Mouse (Mus musculus) frontal cortex, postnatal 25 days (tissue): ENCODE data around the gene Tceanc.

Experiments used
- DNase-seq, 2 experiments: peaks; one replicate each; pipeline ENCODE4 v3.0.0; 2022; ENCODE audit warnings: low spot score in 2 of 2

Gene Tceanc

DNA sequence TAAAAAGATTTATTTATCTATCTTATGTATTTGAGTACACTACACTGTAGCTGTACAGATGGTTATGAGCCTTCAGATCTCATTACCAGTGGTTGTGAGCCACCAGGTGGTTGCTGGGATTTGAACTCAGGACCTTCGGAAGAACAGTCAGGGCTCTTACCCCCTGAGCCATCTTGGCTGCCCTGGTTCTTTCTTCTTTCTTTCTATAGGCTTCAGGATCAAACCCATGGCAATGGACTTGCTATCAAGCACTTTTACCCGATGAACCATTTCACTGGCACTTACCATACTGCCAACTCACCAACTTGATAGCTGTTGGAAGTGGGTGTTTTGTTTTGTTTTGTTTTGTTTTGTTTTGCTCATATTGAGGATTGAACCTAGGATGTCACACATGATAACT, 23.3 kb downstream of the Tceanc start:
- no peak for DNase-seq

DNA sequence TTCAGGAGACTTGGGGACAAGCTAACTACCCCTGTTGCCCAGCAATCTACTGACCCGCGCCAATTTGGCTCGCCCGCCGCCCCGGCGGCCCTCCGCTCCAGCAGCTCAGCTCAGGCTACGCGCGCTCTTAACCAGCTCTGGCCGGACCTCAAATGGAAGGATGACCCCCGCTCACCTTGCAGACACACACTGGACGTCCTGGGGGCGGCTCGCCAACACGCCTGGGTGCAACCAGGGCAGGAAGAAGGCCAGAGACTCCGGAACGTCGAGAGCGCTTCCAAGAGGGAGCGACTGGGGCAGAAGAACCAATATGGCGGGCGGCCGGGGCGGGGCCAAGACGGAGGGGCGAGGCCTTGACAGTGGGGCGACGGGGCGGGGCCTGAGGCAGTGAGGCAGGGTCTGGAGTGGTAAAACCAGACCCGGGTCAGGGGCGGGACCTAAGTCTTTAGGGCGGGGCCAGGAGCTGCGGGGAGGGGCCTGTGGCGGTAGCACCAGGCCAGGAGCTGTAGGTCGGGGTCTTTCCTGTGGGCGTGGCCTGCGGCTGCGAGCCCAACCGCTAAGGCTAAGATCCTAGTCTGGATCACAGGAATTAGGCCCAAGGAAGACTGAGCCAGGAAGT, 38.9 kb downstream of the Tceanc start, which contains the start of gene Rab9:
Gene Rab9, minus strand, starts transcription at position 503 of the 619 bp plus-strand sequence.
- DNase-seq: peak; percentile 66 to 71

DNA sequence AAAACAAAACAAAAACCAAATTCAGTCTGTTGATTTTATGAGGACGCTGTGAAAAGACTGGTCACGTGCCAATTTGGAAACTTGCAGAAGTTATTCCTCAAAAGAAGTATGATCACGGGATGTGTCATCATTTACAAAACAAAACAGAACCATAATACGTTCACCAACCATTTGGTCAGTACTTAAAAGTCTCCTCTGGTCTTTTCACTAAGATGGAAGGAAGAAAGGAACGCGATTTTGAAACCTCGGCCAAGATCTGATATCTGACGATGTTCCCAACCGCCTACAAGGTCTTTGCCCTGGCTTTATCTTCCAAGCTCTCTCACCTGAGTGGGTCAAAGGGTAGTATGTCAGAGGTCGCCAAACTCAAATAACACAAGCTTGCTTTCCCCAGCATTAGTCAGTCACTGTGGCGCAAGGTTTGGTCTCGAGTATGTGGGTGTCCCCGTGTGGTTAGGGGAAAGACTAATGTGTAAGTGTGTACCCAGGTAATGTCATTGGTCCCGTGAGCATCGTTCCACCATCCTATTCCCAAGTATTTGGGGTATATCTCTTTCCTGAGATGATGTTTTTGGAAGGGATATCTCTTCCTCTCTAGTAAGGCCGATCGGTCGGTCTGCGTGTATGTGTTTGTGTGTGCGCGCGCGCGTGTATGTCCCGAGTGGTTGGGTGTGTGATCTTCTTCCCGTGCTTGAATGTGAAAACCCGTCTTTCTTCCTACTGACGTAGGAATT, 39.6 kb downstream of the Tceanc start:
- peak in 1 of 2 experiments; percentile 5 for DNase-seq

DNA sequence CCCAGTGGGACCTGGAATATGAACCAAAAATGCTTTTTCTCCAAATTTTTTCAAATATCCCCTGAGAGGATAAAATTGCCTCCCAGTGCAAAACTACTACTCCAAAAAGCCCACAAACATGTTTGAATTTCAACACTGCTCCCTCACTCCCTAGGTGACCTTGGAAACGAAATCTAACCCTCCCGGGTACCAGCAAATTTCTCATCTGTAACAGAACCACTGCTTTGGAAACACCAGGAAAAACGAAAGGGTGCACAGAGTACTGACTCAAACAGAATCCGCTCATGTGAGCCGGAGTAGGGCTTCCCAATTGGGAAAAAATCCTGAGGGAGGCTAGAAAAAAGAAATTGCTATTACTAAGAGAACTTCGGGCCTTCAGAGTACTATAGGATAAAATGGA, 41.0 kb downstream of the Tceanc start:
- DNase-seq: no peak

DNA sequence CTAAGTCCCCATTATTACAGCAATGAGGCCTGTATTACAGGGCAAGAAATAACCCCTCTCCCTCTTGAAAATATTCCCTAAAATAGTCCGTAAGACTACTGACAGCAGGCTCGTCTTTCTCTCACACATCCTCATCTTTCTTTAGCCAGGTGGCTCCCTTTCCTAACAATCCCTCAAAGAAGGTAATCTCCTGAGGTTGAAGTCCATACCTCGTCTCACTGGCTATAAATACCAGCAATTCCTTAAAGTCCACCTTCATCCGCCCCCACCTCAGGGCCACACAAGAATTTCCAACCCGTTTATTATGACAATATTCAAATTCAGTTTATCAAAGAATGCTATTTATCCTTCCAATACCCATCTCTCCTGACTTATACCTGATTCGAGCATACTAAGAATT, 45.8 kb downstream of the Tceanc start:
- DNase-seq: no peak

DNA sequence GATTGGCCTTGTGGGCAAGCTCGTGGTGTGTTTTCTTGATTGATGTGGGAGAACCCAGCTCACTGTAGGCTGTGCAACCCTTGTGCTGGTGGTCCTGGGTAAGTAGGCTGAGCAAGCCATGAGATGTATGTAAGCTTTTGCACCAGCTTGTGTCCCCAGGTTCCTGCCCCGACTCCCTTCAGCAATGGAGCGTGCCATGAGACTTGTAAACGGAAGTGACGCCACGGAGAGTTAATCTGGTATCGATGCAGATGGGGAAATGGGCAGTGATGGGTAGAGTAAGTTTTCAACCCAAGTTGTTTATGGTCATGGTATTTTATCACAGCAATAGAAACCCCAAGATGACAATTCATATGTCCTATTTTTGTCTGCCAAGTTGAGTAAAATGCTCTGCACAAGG, 50.0 kb downstream of the Tceanc start:
- DNase-seq: no peak

DNA sequence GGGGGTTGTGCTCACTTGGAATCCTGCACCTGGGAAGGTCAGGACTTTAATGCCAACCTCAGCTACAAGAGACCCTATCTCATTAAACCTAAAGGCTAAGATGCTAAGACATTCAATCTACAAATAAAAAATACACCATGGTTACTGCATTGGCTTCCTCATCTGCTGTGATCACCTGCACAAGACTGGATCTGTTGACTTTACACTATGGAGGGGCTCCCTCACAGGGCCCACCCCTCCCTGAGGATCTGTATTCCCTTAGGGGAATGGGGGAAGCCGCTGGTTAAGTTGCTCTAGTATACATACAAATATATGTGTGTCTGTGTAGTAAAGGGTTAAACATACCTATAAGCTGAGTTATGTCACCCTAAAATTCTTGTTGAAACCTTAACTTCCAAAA, 62.8 kb downstream of the Tceanc start:
- no peak for DNase-seq

DNA sequence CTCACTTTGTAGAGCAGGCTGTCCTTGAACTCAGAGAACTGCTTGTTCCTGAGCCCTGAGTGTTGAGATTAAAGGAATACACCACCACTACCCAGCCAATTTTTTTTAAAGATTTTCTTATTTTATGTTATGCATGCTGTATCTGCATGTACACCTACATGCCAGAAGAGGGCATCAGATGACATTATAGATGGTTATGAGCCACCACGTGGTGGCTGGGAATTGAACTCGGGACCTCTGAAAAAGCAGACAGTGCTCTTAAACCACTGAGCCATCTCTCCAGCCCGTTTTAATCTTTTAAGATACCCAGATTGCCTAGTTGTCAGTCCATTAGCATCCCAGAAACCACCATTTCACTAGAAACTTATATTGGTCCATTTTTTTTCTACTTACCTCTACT, 64.0 kb downstream of the Tceanc start:
- DNase-seq: no peak

DNA sequence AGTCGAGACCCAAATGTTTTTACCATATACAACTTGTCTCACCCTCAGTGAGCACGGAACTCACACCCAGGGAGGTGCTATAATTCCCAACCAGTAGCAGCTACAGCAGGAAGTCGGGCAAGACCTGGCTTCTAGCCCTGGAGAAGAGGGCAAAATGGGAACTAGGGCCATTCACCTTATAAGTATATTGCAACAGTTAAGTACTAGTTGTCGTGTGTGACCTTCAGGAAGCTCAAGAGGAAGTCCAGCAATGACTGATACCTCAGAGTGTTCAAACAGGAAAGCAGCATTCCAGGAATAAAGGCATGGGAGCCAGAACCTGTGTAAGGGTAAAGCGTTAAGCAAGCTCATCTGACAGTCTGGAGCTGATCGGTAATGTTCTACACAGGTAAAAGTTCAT, 64.8 kb downstream of the Tceanc start:
- no peak for DNase-seq
